In the genomic region with DNA sequence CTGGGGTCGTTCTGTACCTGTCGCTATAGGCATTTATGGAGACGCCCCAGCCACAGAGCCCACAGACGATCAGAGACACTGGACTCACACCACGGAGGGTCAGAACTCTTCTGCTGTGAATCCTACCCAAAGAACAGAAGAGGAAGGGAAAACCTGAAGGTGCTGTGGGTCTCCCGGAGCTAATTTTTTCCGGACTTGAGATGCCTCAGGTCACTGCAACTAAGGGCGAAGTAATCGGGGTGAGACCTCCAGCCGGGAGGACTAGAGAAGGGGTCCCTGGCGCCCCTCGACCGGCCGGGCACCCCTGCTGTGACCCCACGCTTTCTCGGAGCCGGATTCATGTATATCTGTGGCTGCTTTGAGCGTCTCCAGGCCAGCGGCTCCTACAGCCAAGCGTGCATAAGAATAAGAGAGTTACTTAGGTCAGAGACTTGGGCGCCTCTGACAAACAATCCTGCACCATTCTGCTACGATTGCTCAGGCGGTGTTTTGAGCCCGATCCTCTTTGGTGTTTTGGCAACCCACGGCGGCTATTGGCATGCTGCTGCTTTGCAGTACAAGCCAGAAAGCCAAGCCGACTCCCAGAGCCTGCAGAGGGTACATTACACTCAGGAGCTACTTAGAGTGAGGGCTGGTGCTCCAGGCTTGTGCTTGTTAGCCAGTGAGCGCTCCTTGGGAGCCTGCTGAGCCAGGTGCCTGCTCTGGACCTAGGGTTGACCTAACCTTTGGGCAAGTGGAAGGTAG, we compare ENCODE assay signal across 8 mouse cellular contexts. TPM values are rescaled to one million over a fixed set of nuclear protein-coding genes. Genes with fewer than 3 reads are reported as not detected.
DNase-seq lines count a peak whose midpoint lies in the region; ATAC-seq and TF ChIP-seq lines count a peak whose summit lies in the region.

No protein-coding gene starts in this region.

- H3K27ac ChIP-seq in heart, embryonic 14.5 days (replicated peaks in 1 of 2; ENCODE audit: control insufficient read depth in 1 of 2, insufficient read depth in 1 of 2, low read depth in 2 of 2, low read length in 2 of 2) = peak overlapping the region in 1 of 2 experiments; percentile 48; a peak in 2 of 4 replicates
- H3K27ac ChIP-seq in MEL (ENCODE audit: control insufficient read depth, low read depth, low read length) = peak overlapping the region; percentile 63
- H3K27ac ChIP-seq in forebrain, embryonic 13.5 days = no peak overlapping the region
- H3K27ac ChIP-seq in liver, embryonic 11.5 days (ENCODE audit: low read depth, low read length) = no peak overlapping the region
- no peak overlapping the region for H3K27ac ChIP-seq in stomach, postnatal 0 days (replicated peaks)

- TF ChIP-seq RAD21 in MEL (IDR thresholded peaks at IDR 0.05; ENCODE audit: low read depth, low read length) = no peak

- H3K4me3 ChIP-seq in heart, embryonic 14.5 days (ENCODE audit: control insufficient read depth in 1 of 2, insufficient read depth in 1 of 2, low read depth in 1 of 2, low read length in 2 of 2) = peak overlapping the region; percentile 63 to 85
- H3K4me3 ChIP-seq in MEL (ENCODE audit: control insufficient read depth in 1 of 2, insufficient read depth in 1 of 2, low read depth in 2 of 2, low read length in 2 of 2) = peak overlapping the region; percentile 72 to 81
- peak overlapping the region; percentile 86 for H3K4me3 ChIP-seq in forebrain, embryonic 13.5 days
- H3K4me3 ChIP-seq in liver, embryonic 11.5 days (ENCODE audit: low read depth, low read length) = peak overlapping the region; percentile 83
- H3K4me3 ChIP-seq in stomach, postnatal 0 days (ENCODE audit: low read depth, low read length) = peak overlapping the region; percentile 68

- peak overlapping the region; percentile 97 for H3K4me2 ChIP-seq in heart, embryonic 14.5 days (ENCODE audit: low read length)
- peak overlapping the region; percentile 97 for H3K4me2 ChIP-seq in forebrain, embryonic 13.5 days
- peak overlapping the region; percentile 97 for H3K4me2 ChIP-seq in liver, embryonic 11.5 days
- peak overlapping the region; percentile 94 for H3K4me2 ChIP-seq in stomach, postnatal 0 days (replicated peaks; ENCODE audit: low read depth)

- peaks cover 12 to 35% of the 10 kb centered on the region in 2 experiments for H3K4me1 ChIP-seq in heart, embryonic 14.5 days (ENCODE audit: control insufficient read depth in 2 of 2, insufficient read depth in 2 of 2, low read length in 2 of 2)
- H3K4me1 ChIP-seq in MEL (ENCODE audit: control insufficient read depth in 1 of 2, insufficient read depth in 2 of 2, low read length in 2 of 2) = peaks cover 4 to 16% of the 10 kb centered on the region in 2 experiments
- peaks cover 30% of the 10 kb centered on the region for H3K4me1 ChIP-seq in forebrain, embryonic 13.5 days
- peaks cover 18% of the 10 kb centered on the region for H3K4me1 ChIP-seq in liver, embryonic 11.5 days (replicated peaks; ENCODE audit: control insufficient read depth, insufficient read depth, low read length)
- no peaks in the 10 kb centered on the region; the same call in 1 of the 2 replicates for H3K4me1 ChIP-seq in stomach, postnatal 0 days (replicated peaks; ENCODE audit: control insufficient read depth, insufficient read depth)

- no peaks in the 10 kb centered on the region for H3K27me3 ChIP-seq in heart, embryonic 14.5 days (ENCODE audit: control insufficient read depth, insufficient read depth, low read length)
- H3K27me3 ChIP-seq in MEL (ENCODE audit: control insufficient read depth in 1 of 2, insufficient read depth in 2 of 2, low read length in 2 of 2) = no peaks in the 10 kb centered on the region
- no peaks in the 10 kb centered on the region for H3K27me3 ChIP-seq in forebrain, embryonic 13.5 days
- no peaks in the 10 kb centered on the region for H3K27me3 ChIP-seq in liver, embryonic 11.5 days (replicated peaks; ENCODE audit: control insufficient read depth, insufficient read depth, low read length)
- no peaks in the 10 kb centered on the region for H3K27me3 ChIP-seq in stomach, postnatal 0 days (ENCODE audit: control insufficient read depth, insufficient read depth, low read length)

- intact Hi-C loops in heart, postnatal 14 days (cut with DNase I) = no loop called here

- no peak for DNase-seq in heart, postnatal 14 days
- peak; percentile 79 for DNase-seq in MEL (ENCODE audit: low read depth, low spot score)
- DNase-seq in liver, embryonic 11.5 days (ENCODE audit: low spot score) = no peak
- no peak for DNase-seq in stomach, postnatal 0 days (ENCODE audit: low spot score)
- no peak for DNase-seq in thymus, postnatal 36 days
- DNase-seq in thymus, postnatal 10 days (ENCODE audit: low spot score in 2 of 2) = no peak

- H3K79me2 ChIP-seq in MEL (ENCODE audit: control insufficient read depth, insufficient read depth, low read length, poor library complexity) = peaks cover 44% of the 10 kb centered on the region

- WGBS in heart, embryonic 14.5 days = 3% methylated on average over 28 of the region's 28 CpGs
- WGBS in forebrain, embryonic 13.5 days = 2% methylated on average over 28 of the region's 28 CpGs
- WGBS in liver, embryonic 11.5 days = 3% methylated on average over 28 of the region's 28 CpGs
- WGBS in stomach, postnatal 0 days = 1% methylated on average over 28 of the region's 28 CpGs

- no peak for TF ChIP-seq CTCF in MEL (IDR thresholded peaks at IDR 0.05 in 2 of 3, conservative IDR thresholded peaks at IDR 0.05 in 1 of 3; ENCODE audit: control insufficient read depth in 1 of 3, insufficient read depth in 1 of 3, low read depth in 2 of 3, low read length in 3 of 3, poor library complexity in 1 of 3, severe bottlenecking in 1 of 3)
- no peak for TF ChIP-seq CTCF in stomach, postnatal 0 days (IDR thresholded peaks at IDR 0.05; ENCODE audit: low read depth)

- TF ChIP-seq POLR2A in MEL (IDR thresholded peaks at IDR 0.05; ENCODE audit: control insufficient read depth in 1 of 2, insufficient read depth in 1 of 2, low read depth in 1 of 2, low read length in 2 of 2, poor library complexity in 1 of 2) = no peak

- ATAC-seq in heart, embryonic 14.5 days (ENCODE audit: insufficient number of reproducible peaks, insufficient read depth, low FRiP score, low read depth) = no peak
- ATAC-seq in forebrain, embryonic 13.5 days = no peak
- peak; percentile 1; the same call in 1 of the 2 replicates for ATAC-seq in liver, embryonic 11.5 days (replicated peaks; ENCODE audit: low FRiP score)
- peak; percentile 5; the same call in 1 of the 2 replicates for ATAC-seq in stomach, postnatal 0 days (ENCODE audit: low FRiP score, low TSS enrichment)

- TF ChIP-seq EP300 in MEL (IDR thresholded peaks at IDR 0.05; ENCODE audit: low read depth in 1 of 2, low read length in 2 of 2) = no peak
- TF ChIP-seq EP300 in stomach, postnatal 0 days (optimal IDR thresholded peaks at IDR 0.05) = no peak

- H3K9me3 ChIP-seq in heart, embryonic 14.5 days (ENCODE audit: control insufficient read depth, low read length) = no peaks in the 10 kb centered on the region
- H3K9me3 ChIP-seq in MEL (replicated peaks; ENCODE audit: insufficient read depth, low read length) = no peaks in the 10 kb centered on the region
- H3K9me3 ChIP-seq in forebrain, embryonic 13.5 days (replicated peaks) = no peaks in the 10 kb centered on the region
- no peaks in the 10 kb centered on the region for H3K9me3 ChIP-seq in liver, embryonic 11.5 days (ENCODE audit: control insufficient read depth, low read length)
- H3K9me3 ChIP-seq in stomach, postnatal 0 days (ENCODE audit: control insufficient read depth, low read length) = no peaks in the 10 kb centered on the region

- H3K36me3 ChIP-seq in heart, embryonic 14.5 days (ENCODE audit: control insufficient read depth, insufficient read depth, low read length) = peaks cover 16% of the 10 kb centered on the region
- peaks cover 0 to 18% of the 10 kb centered on the region in 2 experiments; a peak in 3 of 4 replicates for H3K36me3 ChIP-seq in MEL (ENCODE audit: control insufficient read depth in 1 of 2, insufficient read depth in 2 of 2, low read length in 2 of 2)
- peaks cover 6% of the 10 kb centered on the region; the same call in 1 of the 2 replicates for H3K36me3 ChIP-seq in forebrain, embryonic 13.5 days (ENCODE audit: poor library complexity, severe bottlenecking)
- peaks cover 5% of the 10 kb centered on the region for H3K36me3 ChIP-seq in liver, embryonic 11.5 days (ENCODE audit: control insufficient read depth, insufficient read depth, low read length)
- no peaks in the 10 kb centered on the region; the same call in 1 of the 2 replicates for H3K36me3 ChIP-seq in stomach, postnatal 0 days (ENCODE audit: control insufficient read depth, insufficient read depth, low read length)

- peak overlapping the region; percentile 83 for H3K9ac ChIP-seq in heart, embryonic 14.5 days (ENCODE audit: low read length)
- H3K9ac ChIP-seq in MEL (ENCODE audit: control insufficient read depth, low read depth, low read length, poor library complexity, severe bottlenecking) = peak overlapping the region; percentile 86
- peak overlapping the region; percentile 83 for H3K9ac ChIP-seq in forebrain, embryonic 13.5 days
- peak overlapping the region; percentile 87 for H3K9ac ChIP-seq in liver, embryonic 11.5 days (ENCODE audit: low read depth, low read length)
- peak overlapping the region; percentile 73 for H3K9ac ChIP-seq in stomach, postnatal 0 days (ENCODE audit: low read length)

RNA-seq across cellular contexts. Expression of a gene that starts 0.6 kb away (rescaled TPM):
- polyA plus RNA-seq in heart, embryonic 14.5 days (2014; fragmentation: Nextera tagmentation; extraction: Ambion mirVana) = 89.0 and 95.2 TPM in 2 replicates
- 10 to 100 TPM; 54.3 to 59.2 TPM for total RNA-seq in heart, postnatal 14 days (2021)
- total RNA-seq in MEL (2012; rRNA removed) = 198 and 220 TPM in 2 replicates
- 100 to 1,000 TPM in 1 of 2 experiments, not detected in 1; 232 TPM for polyA plus RNA-seq in MEL (2012; ENCODE audit: insufficient read depth in 1 of 2, insufficient read length in 2 of 2, low read depth in 1 of 2, low replicate concordance in 2 of 2, missing spikeins in 1 of 2)
- 79.2 and 93.3 TPM in 2 replicates for polyA plus RNA-seq in forebrain, embryonic 13.5 days (2015; fragmentation: Nextera tagmentation; extraction: Ambion mirVana)
- 156 and 161 TPM in 2 replicates for polyA plus RNA-seq in liver, embryonic 11.5 days (2014; fragmentation: Nextera tagmentation; extraction: Ambion mirVana)
- 48.8 and 55.1 TPM in 2 replicates for polyA plus RNA-seq in stomach, postnatal 0 days (2015; fragmentation: Nextera tagmentation; extraction: Ambion mirVana)

RNA-seq across cellular contexts. Expression of a gene that starts 13.0 kb away (rescaled TPM):
- polyA plus RNA-seq in heart, embryonic 14.5 days (2014; fragmentation: Nextera tagmentation; extraction: Ambion mirVana) = 4.5 and 4.9 TPM in 2 replicates
- total RNA-seq in heart, postnatal 14 days (2021) = 10 to 100 TPM in 1 of 2 experiments, 1 to 10 TPM in 1; 9.2 to 12.6 TPM
- 0.33 and 0.42 TPM in 2 replicates for total RNA-seq in MEL (2012; rRNA removed)
- under 1 TPM in 1 of 2 experiments, not detected in 1; 0.33 TPM for polyA plus RNA-seq in MEL (2012; ENCODE audit: insufficient read depth in 1 of 2, insufficient read length in 2 of 2, low read depth in 1 of 2, low replicate concordance in 2 of 2, missing spikeins in 1 of 2)
- 15.1 and 15.3 TPM in 2 replicates for polyA plus RNA-seq in forebrain, embryonic 13.5 days (2015; fragmentation: Nextera tagmentation; extraction: Ambion mirVana)
- polyA plus RNA-seq in liver, embryonic 11.5 days (2014; fragmentation: Nextera tagmentation; extraction: Ambion mirVana) = 1.2 and 1.3 TPM in 2 replicates
- polyA plus RNA-seq in stomach, postnatal 0 days (2015; fragmentation: Nextera tagmentation; extraction: Ambion mirVana) = 30.0 and 32.3 TPM in 2 replicates

RNA-seq across cellular contexts. Expression of a gene that starts 24.1 kb away (rescaled TPM):
- polyA plus RNA-seq in heart, embryonic 14.5 days (2014; fragmentation: Nextera tagmentation; extraction: Ambion mirVana) = 2.4 and 2.5 TPM in 2 replicates
- 1 to 10 TPM; 1.2 TPM for total RNA-seq in heart, postnatal 14 days (2021)
- total RNA-seq in MEL (2012; rRNA removed) = 0.10 and 0.19 TPM in 2 replicates
- polyA plus RNA-seq in MEL (2012; ENCODE audit: insufficient read depth in 1 of 2, insufficient read length in 2 of 2, low read depth in 1 of 2, low replicate concordance in 2 of 2, missing spikeins in 1 of 2) = under 1 TPM in 1 of 2 experiments, not detected in 1; 0.32 TPM
- polyA plus RNA-seq in forebrain, embryonic 13.5 days (2015; fragmentation: Nextera tagmentation; extraction: Ambion mirVana) = 0.20 and 0.45 TPM in 2 replicates
- 0.25 and 0.39 TPM in 2 replicates for polyA plus RNA-seq in liver, embryonic 11.5 days (2014; fragmentation: Nextera tagmentation; extraction: Ambion mirVana)
- 0.13 and 0.27 TPM in 2 replicates for polyA plus RNA-seq in stomach, postnatal 0 days (2015; fragmentation: Nextera tagmentation; extraction: Ambion mirVana)

RNA-seq across cellular contexts. Expression of a gene that starts 26.9 kb away (rescaled TPM):
- polyA plus RNA-seq in heart, embryonic 14.5 days (2014; fragmentation: Nextera tagmentation; extraction: Ambion mirVana) = 0.23 and 0.28 TPM in 2 replicates
- total RNA-seq in heart, postnatal 14 days (2021) = under 1 TPM; 0.38 to 0.44 TPM
- 0.13 and 0.27 TPM in 2 replicates for total RNA-seq in MEL (2012; rRNA removed)
- polyA plus RNA-seq in MEL (2012; ENCODE audit: insufficient read depth in 1 of 2, insufficient read length in 2 of 2, low read depth in 1 of 2, low replicate concordance in 2 of 2, missing spikeins in 1 of 2) = under 1 TPM in 1 of 2 experiments, not detected in 1; 0.33 TPM
- polyA plus RNA-seq in forebrain, embryonic 13.5 days (2015; fragmentation: Nextera tagmentation; extraction: Ambion mirVana) = 1.9 and 2.4 TPM in 2 replicates
- 0.69 and 0.70 TPM in 2 replicates for polyA plus RNA-seq in liver, embryonic 11.5 days (2014; fragmentation: Nextera tagmentation; extraction: Ambion mirVana)
- 0.39 and 0.45 TPM in 2 replicates for polyA plus RNA-seq in stomach, postnatal 0 days (2015; fragmentation: Nextera tagmentation; extraction: Ambion mirVana)

RNA-seq across cellular contexts. Expression of a gene that starts 28.7 kb away (rescaled TPM):
- polyA plus RNA-seq in heart, embryonic 14.5 days (2014; fragmentation: Nextera tagmentation; extraction: Ambion mirVana) = not detected in 2 replicates
- not detected for total RNA-seq in heart, postnatal 14 days (2021)
- 0.12 TPM in 1 of 2 replicates, not detected in the other for total RNA-seq in MEL (2012; rRNA removed)
- polyA plus RNA-seq in MEL (2012; ENCODE audit: insufficient read depth in 1 of 2, insufficient read length in 2 of 2, low read depth in 1 of 2, low replicate concordance in 2 of 2, missing spikeins in 1 of 2) = not detected
- 0.18 TPM in 1 of 2 replicates, not detected in the other for polyA plus RNA-seq in forebrain, embryonic 13.5 days (2015; fragmentation: Nextera tagmentation; extraction: Ambion mirVana)
- not detected in 2 replicates for polyA plus RNA-seq in liver, embryonic 11.5 days (2014; fragmentation: Nextera tagmentation; extraction: Ambion mirVana)
- 0.10 and 0.13 TPM in 2 replicates for polyA plus RNA-seq in stomach, postnatal 0 days (2015; fragmentation: Nextera tagmentation; extraction: Ambion mirVana)

Comparison
In these comparisons a context has a peak if more than half of its experiments do, and no peak if none do; other contexts are left out.
1. ATAC-seq: peak in liver, embryonic 11.5 days (single experiment) and stomach, postnatal 0 days (single experiment); none in heart, embryonic 14.5 days (single experiment) and forebrain, embryonic 13.5 days (single experiment).
2. Peak in every context shown above with its lines, with median percentiles within 50 percentile points of each other: H3K4me2 ChIP-seq, H3K4me3 ChIP-seq and H3K9ac ChIP-seq.